Mouse (Mus musculus) liver, embryonic 16.5 days (tissue): ENCODE measurements around the gene Hdac4. TPM values are rescaled to one million over a fixed set of nuclear protein-coding genes. Genes with fewer than 3 reads are reported as not detected.

Experiments
- ATAC-seq: fragments of 200-750 bp; cut with Nextera tagmentation; 2 replicates; pipeline ENCODE4 v1.8.0; 2017; ENCODE audit warnings: low read depth, mild to moderate bottlenecking, moderate number of reproducible peaks, moderate library complexity
- H3K27ac ChIP-seq: fragments of 300-500 bp; sonication (generic); 2 replicates; pipeline ENCODE4 v1.5.1; 2014; ENCODE audit warnings: mild to moderate bottlenecking, low read length
- H3K27me3 ChIP-seq: fragments of 300-500 bp; sonication (generic); 2 replicates; pipeline ENCODE4 v1.6.1; 2014; ENCODE audit warnings: low read depth, low read length, mixed read lengths; ENCODE audit not compliant: control insufficient read depth, insufficient read depth
- H3K36me3 ChIP-seq: fragments of 300-500 bp; sonication (generic); 2 replicates; pipeline ENCODE4 v1.6.1; 2014; ENCODE audit warnings: mild to moderate bottlenecking; ENCODE audit not compliant: control insufficient read depth, insufficient read depth
- H3K4me1 ChIP-seq: fragments of 300-500 bp; sonication (generic); 2 replicates; pipeline ENCODE4 v1.6.1; 2014; ENCODE audit warnings: low read depth, low read length, mixed read lengths; ENCODE audit not compliant: control insufficient read depth
- H3K4me2 ChIP-seq: fragments of 300-500 bp; sonication (generic); 2 replicates; pipeline ENCODE4 v1.6.1; 2014; ENCODE audit warnings: low read depth, low read length, mixed read lengths
- H3K4me3 ChIP-seq: fragments of 300-500 bp; sonication (generic); 2 replicates; pipeline ENCODE4 v1.5.1; 2014; ENCODE audit warnings: low read depth, mild to moderate bottlenecking, low read length
- H3K9ac ChIP-seq: fragments of 300-500 bp; sonication (generic); 2 replicates; pipeline ENCODE4 v1.6.1; 2014; ENCODE audit warnings: low read depth, low read length
- H3K9me3 ChIP-seq: fragments of 300-500 bp; sonication (generic); replicated peaks from 2 replicates; pipeline ENCODE4 v1.6.1; 2016; ENCODE audit warnings: low read length; ENCODE audit not compliant: control insufficient read depth
- WGBS: fragments of 180-500 bp; shearing (Covaris S2); extraction: QIAGEN DNeasy Blood & Tissue Kit; methylation state at CpG from one replicate; pipeline ENCODE4 v1.1.7; 2014; ENCODE audit not compliant: insufficient replicate concordance; 5-methylcytosine and 5-hydroxymethylcytosine counted together
- polyA plus RNA-seq: library from polyadenylated mRNA; unstranded; fragments of >200 nt; fragmentation: Nextera tagmentation; extraction: Ambion mirVana; gene quantifications from 2 replicates; pipeline ENCODE4 v1.2.1, GENCODE M21; 2015

The Hdac4 gene
- polyA plus RNA-seq, 1 experiment from 2014 or later: 3.3 TPM

DNA sequence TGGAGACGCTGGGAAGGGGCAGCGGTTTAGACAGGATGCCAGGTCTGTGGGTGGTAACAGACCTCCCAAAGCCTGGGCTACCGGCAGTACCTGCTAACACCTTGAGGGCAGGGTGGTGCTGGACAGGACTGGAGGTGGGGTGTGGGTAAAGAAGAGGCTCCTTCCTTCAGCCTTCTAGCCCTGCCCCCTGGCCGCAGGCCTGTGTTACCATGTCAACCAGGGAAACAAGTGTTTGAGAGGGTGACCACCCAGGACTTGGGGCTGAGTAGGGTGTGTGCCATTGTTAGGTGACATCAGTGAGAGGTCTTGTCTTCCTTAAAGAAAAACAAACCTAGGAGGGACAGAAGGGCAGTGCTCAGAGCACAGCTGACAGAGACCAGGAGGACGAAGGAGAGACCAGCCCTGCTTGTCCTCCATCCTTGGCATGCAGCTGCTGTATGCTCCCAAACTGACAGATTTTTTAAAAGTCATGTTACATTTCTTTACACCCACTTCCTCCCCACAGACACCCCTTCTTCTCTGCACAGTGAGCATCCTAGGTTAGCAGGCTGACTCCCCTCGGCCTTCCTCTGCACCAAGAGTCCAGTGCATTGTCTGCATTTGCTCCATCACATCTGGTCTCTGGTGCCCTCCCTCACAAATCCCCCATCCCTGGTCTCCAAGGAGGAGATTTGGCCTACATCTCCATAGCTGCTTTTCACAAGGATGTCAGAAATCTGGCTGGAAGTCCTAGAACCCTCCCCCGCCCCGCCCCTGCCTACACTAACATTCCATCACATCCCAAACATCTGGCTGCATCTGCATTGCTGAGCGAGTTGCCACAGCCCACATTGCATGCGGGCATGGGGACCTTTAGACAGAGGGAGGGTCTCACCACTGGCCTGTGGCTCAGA lies 283.0 kb downstream of the Hdac4 start:
- H3K9ac ChIP-seq: no peak overlapping the region
- no peak overlapping the region for H3K4me2 ChIP-seq
- H3K9me3 ChIP-seq: no peaks in the 10 kb centered on the region
- no peaks in the 10 kb centered on the region for H3K4me1 ChIP-seq
- H3K27ac ChIP-seq: no peak overlapping the region
- ATAC-seq: no peak
- 47% methylated on average over 10 of the region's 10 CpGs for WGBS
- no peak overlapping the region for H3K4me3 ChIP-seq
- H3K27me3 ChIP-seq: no peaks in the 10 kb centered on the region
- no peaks in the 10 kb centered on the region for H3K36me3 ChIP-seq

DNA sequence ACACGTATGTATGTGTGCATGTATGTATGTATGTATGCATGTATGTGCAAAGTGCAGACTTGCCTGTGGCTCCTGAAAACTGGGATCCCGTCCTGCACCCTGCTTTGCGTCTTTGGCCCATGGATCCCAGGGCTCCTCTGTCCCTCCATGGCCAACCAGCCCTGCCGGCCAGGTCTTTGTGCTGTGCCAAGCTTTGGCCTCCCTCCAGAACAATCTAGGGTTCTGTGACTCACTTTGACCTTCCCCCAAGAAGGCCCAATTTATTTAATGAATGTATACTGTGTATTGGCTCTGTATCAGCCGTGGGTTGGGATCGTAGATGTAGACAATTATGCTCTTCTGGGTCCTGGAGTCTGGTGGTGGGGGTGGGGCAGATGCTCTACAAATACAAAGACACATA lies 290.2 kb downstream of the Hdac4 start:
- Histone ChIP-seq H3K9me3 (no peaks in the 10 kb centered on the region), H3K36me3 (no peaks in the 10 kb centered on the region), H3K4me3 (no peak overlapping the region), H3K4me2 (no peak overlapping the region), H3K9ac (no peak overlapping the region), H3K27ac (no peak overlapping the region), H3K27me3 (no peaks in the 10 kb centered on the region), H3K4me1 (no peaks in the 10 kb centered on the region)
- ATAC-seq: no peak
- WGBS: 63% methylated on average over 6 of the region's 6 CpGs

DNA sequence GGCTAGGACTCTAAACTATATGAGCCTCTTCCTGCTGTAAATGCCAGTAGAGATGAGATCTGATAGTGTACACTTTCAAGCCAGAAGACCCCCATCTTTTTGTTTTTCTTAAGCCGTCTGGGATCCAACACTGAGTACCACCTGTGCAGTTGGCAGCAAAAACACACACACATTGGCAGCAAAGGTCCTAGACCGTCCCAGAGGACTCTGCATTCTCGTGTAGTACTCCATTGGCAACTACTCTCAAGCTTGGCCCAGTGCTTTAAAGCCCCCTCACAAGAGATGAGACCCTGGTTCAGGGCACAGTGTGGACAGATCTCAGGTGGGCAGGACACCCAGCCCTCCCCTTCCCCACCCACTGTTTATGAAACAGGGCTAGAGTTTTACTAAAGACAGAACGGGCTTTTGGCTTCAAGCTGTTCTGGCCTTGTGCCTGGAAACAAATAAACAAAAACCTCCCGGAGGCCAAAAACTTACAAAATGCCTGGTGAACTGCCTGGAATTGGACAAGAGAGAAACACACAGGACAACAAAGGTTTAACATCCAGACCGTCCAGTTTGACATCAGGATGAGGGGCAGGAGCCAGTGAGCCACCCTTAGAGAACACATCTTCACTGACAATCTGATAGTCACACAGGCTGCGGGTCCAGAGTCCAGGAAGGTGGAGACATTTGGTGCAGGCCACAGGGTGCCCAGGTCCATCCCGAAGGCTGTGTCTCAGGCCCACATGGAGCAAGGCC lies 292.1 kb downstream of the Hdac4 start:
- no peak overlapping the region for H3K27ac ChIP-seq
- no peak overlapping the region for H3K9ac ChIP-seq
- H3K4me3 ChIP-seq: no peak overlapping the region
- no peaks in the 10 kb centered on the region for H3K27me3 ChIP-seq
- no peak overlapping the region for H3K4me2 ChIP-seq
- 40% methylated on average over 8 of the region's 8 CpGs for WGBS
- H3K4me1 ChIP-seq: no peaks in the 10 kb centered on the region
- no peaks in the 10 kb centered on the region for H3K36me3 ChIP-seq
- no peaks in the 10 kb centered on the region for H3K9me3 ChIP-seq
- peak; percentile 74 for ATAC-seq

DNA sequence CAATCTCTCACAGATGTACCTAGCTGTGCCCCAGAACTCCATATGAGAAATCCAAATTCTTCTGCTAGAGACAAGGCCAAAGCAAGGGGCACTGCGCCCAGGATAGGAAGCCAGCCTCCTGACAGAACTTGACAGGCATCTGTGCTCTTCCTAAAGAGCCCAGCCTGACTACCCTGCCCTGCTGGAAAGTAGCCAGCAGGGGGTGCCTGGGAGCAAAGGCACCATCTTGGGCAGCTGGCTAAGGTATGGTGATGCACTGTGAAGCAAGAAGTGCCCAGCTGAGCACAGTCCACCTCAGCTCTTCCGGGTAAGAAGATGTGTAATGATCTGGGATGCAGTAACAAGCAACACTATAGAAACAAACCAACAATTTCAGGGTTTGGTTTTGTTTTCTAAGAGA lies 298.4 kb downstream of the Hdac4 start:
- ATAC-seq: no peak
- Histone ChIP-seq H3K27me3 (no peaks in the 10 kb centered on the region), H3K9me3 (no peaks in the 10 kb centered on the region), H3K4me1 (no peaks in the 10 kb centered on the region), H3K9ac (no peak overlapping the region), H3K27ac (no peak overlapping the region), H3K4me3 (no peak overlapping the region), H3K36me3 (no peaks in the 10 kb centered on the region), H3K4me2 (no peak overlapping the region)
- WGBS: 72% methylated on average over 2 of the region's 2 CpGs

DNA sequence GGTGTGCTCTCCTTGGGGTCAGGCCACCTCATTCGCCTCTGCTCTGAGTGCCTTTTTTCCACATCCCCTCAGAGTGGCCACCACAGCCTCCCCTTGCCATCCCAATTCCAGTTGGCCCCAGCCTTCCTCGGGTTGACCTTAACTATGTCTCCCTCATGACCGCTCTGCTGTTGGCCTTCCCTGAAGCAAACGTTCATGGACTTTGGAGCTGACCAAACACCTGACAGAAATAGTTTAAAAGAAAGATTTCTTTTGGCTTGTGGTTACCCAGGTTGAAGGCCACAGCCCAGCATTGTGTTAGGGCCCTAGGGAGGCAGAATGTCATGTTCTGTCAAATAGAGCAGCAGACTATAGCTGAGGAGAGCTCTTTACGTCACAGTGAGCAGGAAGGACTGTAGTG lies 301.2 kb downstream of the Hdac4 start:
- Histone ChIP-seq H3K36me3 (no peaks in the 10 kb centered on the region), H3K4me1 (no peaks in the 10 kb centered on the region), H3K9ac (no peak overlapping the region), H3K4me2 (no peak overlapping the region), H3K27ac (no peak overlapping the region), H3K4me3 (no peak overlapping the region), H3K9me3 (no peaks in the 10 kb centered on the region), H3K27me3 (no peaks in the 10 kb centered on the region)
- 58% methylated on average over 5 of the region's 5 CpGs for WGBS
- ATAC-seq: no peak

DNA sequence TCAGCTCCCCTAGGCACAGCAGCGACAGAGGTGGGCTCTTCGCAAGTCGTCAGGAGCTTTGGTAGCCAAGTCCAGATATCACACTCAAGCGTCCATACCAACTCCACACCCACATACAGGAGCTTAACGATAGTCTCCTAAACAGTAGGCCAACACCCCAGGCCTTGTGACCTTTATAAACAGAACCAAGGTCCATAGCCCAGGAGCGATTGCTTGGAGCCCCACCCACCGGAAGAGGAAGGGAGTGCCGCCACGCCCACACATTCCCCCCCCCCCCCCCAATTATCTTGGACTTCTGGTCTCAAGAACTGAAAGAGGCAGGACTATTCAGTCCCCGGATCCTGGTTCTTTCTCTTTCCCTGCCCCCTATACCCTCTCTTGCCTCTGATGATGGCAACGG lies 301.9 kb downstream of the Hdac4 start:
- H3K9me3 ChIP-seq: no peaks in the 10 kb centered on the region
- H3K4me3 ChIP-seq: no peak overlapping the region
- no peak overlapping the region for H3K27ac ChIP-seq
- H3K4me1 ChIP-seq: no peaks in the 10 kb centered on the region
- WGBS: 74% methylated on average over 11 of the region's 11 CpGs
- no peak for ATAC-seq
- H3K36me3 ChIP-seq: no peaks in the 10 kb centered on the region
- no peak overlapping the region for H3K4me2 ChIP-seq
- H3K27me3 ChIP-seq: no peaks in the 10 kb centered on the region
- H3K9ac ChIP-seq: no peak overlapping the region

DNA sequence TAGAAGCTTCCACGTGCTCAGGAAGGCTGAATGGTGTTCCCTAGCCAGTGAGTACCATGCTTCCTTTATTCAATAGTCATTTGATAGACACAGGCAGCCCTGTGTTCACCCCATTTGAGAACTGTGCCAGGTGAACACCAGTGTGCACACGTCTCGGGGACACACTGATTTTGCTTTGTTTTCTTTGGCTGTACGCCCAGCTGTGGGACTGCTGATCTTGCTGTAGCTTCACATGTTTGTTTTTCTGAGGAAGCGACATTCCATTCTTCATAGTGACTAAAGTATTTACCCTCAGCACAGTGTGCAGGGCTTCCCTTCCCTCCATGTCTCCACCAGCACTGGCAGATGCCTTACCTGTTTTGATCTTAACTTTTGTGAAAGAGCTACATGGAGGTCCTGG lies 312.4 kb downstream of the Hdac4 start:
- Histone ChIP-seq H3K9ac (no peak overlapping the region), H3K9me3 (no peaks in the 10 kb centered on the region), H3K4me2 (no peak overlapping the region), H3K4me3 (no peak overlapping the region), H3K27me3 (no peaks in the 10 kb centered on the region), H3K4me1 (no peaks in the 10 kb centered on the region; the same call in 1 of the 2 replicates), H3K27ac (peak overlapping the region; percentile 70; the same call in 1 of the 2 replicates), H3K36me3 (no peaks in the 10 kb centered on the region)
- 42% methylated on average over 5 of the region's 5 CpGs for WGBS
- ATAC-seq: peak; percentile 92

DNA sequence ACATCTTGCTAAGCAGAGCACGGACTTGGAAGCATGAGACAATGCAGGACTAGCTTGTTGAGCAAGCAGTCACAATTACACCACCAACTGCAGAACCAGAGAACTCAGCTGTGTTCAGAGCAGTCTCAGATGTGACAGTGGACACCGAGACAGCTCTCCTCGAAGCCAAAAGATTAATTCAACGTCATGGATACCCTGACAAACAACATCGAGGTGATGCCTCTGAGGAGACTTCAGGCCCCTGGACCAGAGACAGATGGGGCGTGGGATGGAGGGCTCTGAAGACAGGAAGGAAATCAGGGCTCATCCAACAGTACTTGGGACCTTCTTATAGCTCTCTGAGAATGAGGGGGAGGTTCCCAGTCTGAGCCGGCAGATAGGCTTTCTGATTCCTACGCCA lies 314.6 kb downstream of the Hdac4 start:
- H3K4me3 ChIP-seq: no peak overlapping the region
- WGBS: 54% methylated on average over 8 of the region's 8 CpGs
- no peaks in the 10 kb centered on the region; the same call in 1 of the 2 replicates for H3K4me1 ChIP-seq
- no peak for ATAC-seq
- H3K27ac ChIP-seq: no peak overlapping the region
- no peak overlapping the region for H3K9ac ChIP-seq
- H3K36me3 ChIP-seq: no peaks in the 10 kb centered on the region
- no peaks in the 10 kb centered on the region for H3K27me3 ChIP-seq
- H3K4me2 ChIP-seq: no peak overlapping the region
- H3K9me3 ChIP-seq: no peaks in the 10 kb centered on the region

DNA sequence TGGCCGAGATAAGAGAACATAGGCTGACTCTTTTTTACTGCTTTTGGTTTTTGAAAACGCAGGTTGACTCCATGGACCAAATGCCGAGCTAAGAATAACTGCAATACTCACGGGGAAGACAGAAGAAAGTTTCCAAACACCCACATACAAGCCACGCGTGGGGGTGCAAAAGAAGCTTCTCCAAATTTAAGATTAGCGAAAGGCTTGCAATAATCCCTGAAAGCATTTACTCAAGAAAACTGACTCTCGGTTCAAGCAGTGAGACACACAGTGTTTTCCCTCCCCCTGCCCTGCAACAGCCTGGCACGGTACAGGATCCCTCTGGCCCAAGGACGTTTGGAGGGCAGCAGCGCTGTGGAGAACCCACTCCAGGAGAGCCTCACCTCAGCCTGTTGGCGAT lies 315.3 kb downstream of the Hdac4 start:
- Histone ChIP-seq H3K9ac (no peak overlapping the region), H3K4me3 (no peak overlapping the region), H3K9me3 (no peaks in the 10 kb centered on the region), H3K27ac (no peak overlapping the region), H3K27me3 (no peaks in the 10 kb centered on the region), H3K4me2 (no peak overlapping the region), H3K36me3 (no peaks in the 10 kb centered on the region), H3K4me1 (no peaks in the 10 kb centered on the region; the same call in 1 of the 2 replicates)
- 70% methylated on average over 12 of the region's 12 CpGs for WGBS
- ATAC-seq: no peak
